Mouse (Mus musculus) heart, adult 2 months (tissue): Measurements from ENCODE around the gene Psmg3.

Experiments
- CTCF ChIP-seq: fragments of 200-600 bp; IDR thresholded peaks from 2 replicates; pipeline ENCODE4 v1.8.1; 2022; ENCODE audit warnings: antibody characterized with exemption, mild to moderate bottlenecking, moderate library complexity
- EP300 ChIP-seq: fragments of 200-500 bp; IDR thresholded peaks from 2 replicates; pipeline ENCODE4 v1.6.1; 2011; ENCODE audit warnings: low read depth, low read length, control low read depth; ENCODE audit not compliant: insufficient read depth
- POLR2A ChIP-seq: fragments of 200-500 bp; IDR thresholded peaks from 2 replicates; pipeline ENCODE4 v1.6.1; 2011; ENCODE audit warnings: mild to moderate bottlenecking, low read depth, low read length, control low read depth; ENCODE audit not compliant: insufficient read depth

GRCm38 (mm10) chr5:139775216-139775926, 51.3 kb downstream of the Psmg3 start, which contains the start of gene Ints1:
- TF ChIP-seq POLR2A (peak; percentile 72), CTCF (peak; percentile 99), EP300 (peak; percentile 95)
